Mouse (Mus musculus) cerebellum, adult 9-10 months (tissue): ENCODE data around the gene Arhgap44.

Source experiments
- DNase-seq: peaks from one replicate; pipeline ENCODE4 v3.0.0; 2022

The Arhgap44 gene

DNA sequence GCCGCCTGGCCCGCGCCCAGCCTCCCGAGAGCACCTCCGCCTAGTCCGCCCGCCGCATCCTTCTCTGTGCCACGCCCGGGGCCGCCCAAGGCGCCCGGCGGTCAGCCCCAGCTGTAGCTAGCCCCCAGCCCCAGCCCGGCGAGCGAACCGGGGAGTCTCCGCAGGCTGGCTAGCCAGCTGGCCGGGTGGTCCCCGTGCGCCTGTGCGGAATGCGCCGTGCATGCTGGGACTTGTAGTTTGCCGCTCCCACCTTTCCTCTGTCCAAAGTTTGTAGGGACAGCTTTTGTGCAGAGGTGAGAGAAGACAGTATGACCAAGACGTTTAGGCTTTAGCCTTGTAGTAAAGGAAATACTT lies at the start of gene Arhgap44:
TSS of gene Arhgap44 (minus strand) at position 195 of the 354 bp plus-strand sequence.
- DNase-seq = peak; percentile 75

DNA sequence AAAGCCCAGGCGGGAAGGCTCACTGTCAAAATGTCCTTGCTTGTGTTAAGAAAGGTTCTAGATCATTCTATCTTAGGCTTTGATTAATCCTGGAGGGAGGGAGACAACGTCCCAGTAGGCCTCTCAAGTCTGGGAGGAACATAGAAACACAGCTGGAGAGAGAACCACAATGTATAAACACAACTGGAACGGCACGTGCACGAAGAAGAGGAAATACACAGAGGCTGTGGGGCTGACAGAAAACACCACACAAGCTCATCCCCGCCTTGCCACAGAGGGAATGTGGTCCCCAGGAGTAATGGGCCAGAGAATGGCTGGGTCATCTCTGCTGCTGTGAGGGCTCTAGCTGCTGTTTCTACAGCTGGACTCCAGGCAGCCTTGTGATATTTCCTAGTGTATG lies 48.9 kb upstream of the Arhgap44 start:
- no peak for DNase-seq

DNA sequence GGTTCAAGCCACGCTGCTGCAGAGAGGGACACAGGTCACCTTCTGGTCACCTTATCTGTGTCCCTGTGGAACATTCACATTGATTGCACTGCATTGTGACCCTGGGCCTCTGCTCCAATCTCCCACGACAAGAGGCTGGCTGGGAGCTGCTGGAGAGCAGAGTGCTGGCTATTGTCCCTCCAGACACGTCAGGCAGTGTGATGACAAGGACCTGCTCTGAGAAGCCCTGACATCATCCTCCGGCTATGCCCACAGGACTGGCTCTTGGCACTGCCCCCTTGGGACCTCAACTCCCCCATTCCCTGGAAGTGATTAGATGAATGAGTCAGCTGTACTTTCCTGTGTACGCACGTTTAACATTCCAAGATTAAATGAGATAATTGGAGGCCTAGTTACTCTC lies 46.7 kb upstream of the Arhgap44 start:
- DNase-seq = no peak

GRCm38 (mm10) chr11:65205306-65205705 lies 42.5 kb upstream of the Arhgap44 start:
- DNase-seq = no peak

GRCm38 (mm10) chr11:65204651-65205050 lies 41.9 kb upstream of the Arhgap44 start:
- no peak for DNase-seq

DNA sequence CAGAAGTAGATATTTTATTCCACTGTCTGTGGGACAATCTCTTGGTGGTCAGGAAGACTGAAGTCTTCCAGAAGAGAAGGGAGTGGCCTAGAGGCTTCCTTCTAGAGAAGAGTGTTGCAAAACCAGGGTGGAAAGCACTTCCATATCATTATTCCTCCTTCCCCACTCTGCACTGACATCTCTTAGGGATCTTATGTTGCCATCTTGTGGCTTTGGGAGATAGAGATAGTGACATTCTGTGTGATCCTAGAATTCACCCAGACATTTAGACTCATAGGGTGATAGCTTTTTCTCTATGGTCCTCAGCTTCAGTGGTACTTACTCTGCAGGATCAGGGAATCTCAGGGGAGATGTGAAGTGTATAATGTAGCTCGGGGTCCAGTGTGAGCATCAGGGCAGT lies 40.3 kb upstream of the Arhgap44 start:
- DNase-seq = no peak

GRCm38 (mm10) chr11:65202236-65202635 lies 39.5 kb upstream of the Arhgap44 start:
- DNase-seq = no peak

- DNase-seq = no peak
Observed at GRCm38 (mm10) chr11:65198026-65198425, 35.3 kb upstream of the Arhgap44 start.

DNA sequence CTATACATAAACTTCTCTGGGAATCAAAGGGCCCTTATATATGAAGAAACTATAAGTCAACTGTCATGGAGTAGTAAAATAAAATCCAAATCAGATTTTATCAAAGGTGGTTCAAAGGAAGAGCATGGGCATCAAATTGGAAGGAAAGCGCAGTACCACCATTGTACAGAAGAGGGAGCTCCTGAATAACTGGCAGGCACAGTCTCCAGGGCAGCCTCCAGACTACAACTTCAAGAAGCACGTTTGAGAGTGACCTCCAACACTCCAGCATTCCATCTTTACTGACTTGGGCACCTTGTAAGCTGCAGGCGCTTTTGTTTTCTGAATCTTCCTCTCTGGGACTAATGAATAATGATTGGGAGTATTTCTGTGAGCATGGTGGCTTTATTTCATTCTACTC lies 34.5 kb upstream of the Arhgap44 start:
- peak; percentile 79 for DNase-seq

DNA sequence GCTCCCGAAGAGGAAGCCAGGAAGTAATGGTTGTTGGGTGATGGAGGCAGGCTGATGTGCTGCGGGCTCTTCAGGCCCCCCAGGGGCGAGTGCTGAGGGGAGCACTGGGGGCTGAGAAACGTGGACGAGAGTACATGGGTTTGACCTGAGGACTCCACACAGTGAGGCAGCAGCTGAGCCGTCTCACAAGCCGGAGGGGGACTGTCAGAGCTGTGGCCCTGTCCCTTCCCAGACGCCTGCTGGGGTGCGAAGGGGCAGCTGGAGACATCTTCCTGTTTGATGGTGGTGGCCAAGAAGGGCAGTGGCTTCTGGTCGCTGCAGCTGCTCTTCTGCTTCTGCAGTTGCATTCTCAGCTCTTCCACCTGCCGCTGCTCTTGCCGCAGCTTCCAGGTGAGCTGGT lies 24.2 kb upstream of the Arhgap44 start:
- DNase-seq = no peak

- no peak for DNase-seq
Observed at GRCm38 (mm10) chr11:65185114-65185513, 22.4 kb upstream of the Arhgap44 start.

- no peak for DNase-seq
Observed at GRCm38 (mm10) chr11:65170121-65170750, 7.5 kb upstream of the Arhgap44 start.

GRCm38 (mm10) chr11:65161881-65162766 lies 637 bp downstream of the Arhgap44 start:
- peak; percentile 79 for DNase-seq

DNA sequence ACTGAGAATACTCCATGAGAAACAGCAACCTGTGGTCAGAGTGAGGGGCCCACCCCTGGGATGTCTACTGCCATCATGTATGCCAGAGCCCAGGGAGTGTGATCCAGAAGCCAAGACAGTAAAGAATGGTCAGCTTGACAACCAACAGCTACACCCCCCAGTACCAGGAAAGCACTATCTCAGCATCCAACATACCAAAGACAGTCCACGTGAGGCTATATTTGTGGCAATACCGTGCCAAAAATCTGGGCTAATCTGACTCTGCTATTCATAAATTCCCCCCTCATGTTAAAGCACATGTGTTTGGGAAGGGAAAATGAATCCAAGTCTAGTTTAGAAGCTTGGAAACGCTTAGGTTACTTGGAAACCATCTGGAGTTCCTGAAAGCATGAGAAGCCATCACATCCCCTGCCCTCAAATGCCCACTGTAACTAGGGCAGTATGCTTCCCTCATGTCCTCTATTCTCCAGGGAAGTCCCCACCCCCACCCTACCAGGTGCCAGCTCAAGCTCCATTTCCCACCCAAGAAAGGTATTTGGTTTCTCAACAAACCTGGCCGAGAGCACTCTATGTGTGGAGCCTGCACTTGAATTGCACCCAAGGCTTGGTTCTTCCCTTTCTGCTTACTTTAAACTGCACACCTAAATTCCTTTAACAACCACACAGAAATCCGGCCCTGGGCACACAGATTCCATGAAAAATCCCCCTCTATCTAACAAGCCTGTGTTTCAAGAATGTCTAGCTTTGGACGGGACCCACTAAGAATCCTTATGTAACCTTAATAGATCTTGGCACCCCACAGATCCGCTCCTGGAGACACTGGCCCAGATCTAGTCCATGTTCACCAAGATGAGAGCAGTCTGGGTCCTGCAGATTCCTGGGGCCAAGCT lies 1.5 kb downstream of the Arhgap44 start:
- peak; percentile 49 for DNase-seq

DNA sequence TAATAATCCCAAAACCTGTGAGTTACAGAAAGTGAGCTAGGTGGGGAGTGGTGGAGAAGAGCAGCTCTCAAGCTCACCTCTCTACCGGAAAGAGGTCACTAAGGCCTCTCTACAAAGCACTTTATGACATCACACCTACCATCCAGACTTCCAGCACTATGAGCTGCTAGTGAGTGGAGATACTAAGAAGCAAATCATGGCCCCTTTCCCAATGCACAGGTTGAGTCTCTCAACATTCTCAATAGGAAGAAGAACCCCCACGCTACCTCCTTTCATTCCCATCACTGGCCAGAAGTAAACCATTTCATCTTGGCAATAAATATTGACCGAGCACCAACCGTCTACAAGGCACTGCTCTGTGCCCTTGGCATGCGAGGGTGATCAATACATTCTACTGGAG lies 3.0 kb downstream of the Arhgap44 start, which contains the start of gene 1700086D15Rik:
TSS of gene 1700086D15Rik (minus strand) at position 101 of the 400 bp plus-strand sequence.
- DNase-seq = no peak

- DNase-seq = no peak
Observed at GRCm38 (mm10) chr11:65158658-65158990, 4.1 kb downstream of the Arhgap44 start.

GRCm38 (mm10) chr11:65157966-65158657 lies 4.6 kb downstream of the Arhgap44 start:
- DNase-seq = peak; percentile 33

- peak; percentile 68 for DNase-seq
Observed at GRCm38 (mm10) chr11:65153006-65153405, 9.8 kb downstream of the Arhgap44 start.

DNA sequence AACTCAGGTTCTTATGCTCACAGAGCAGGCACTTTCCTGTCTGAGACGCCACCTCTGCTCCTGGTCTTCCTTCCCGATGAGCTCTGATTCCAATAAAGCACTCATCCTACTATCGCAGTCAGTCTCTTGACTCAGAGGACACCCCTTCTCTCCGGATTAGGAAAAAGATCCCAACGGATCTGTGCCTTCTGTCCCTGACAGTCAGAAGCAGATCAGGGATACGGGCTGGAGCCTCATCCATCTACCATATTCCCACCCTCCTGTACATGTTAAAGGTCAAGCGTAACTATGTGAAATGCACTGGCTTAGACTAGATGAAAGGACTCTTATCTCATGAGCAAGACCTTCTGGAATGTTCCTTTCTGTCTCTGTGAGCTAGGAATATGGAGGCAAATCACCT lies 14.3 kb downstream of the Arhgap44 start:
- DNase-seq = no peak

GRCm38 (mm10) chr11:65142838-65143417 lies 19.8 kb downstream of the Arhgap44 start:
- DNase-seq = no peak

DNA sequence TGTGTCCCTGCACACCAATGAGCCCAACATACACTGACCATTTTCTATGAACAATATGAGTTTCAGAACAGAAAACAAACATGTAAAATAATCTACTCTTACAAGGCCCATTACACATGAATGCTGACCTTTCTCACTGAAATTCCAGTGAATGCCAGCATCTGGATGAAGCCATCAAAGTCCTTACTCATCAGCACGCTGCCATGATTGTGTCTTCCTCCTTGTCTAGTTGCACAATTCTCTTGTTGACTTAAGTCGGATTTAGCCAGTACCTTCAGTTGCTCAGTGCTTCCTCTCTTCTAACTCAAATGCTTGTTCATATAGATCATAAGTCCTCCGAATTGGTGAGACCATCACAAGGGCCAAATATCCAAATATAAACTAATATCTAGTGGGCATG lies 23.7 kb downstream of the Arhgap44 start:
- no peak for DNase-seq

DNA sequence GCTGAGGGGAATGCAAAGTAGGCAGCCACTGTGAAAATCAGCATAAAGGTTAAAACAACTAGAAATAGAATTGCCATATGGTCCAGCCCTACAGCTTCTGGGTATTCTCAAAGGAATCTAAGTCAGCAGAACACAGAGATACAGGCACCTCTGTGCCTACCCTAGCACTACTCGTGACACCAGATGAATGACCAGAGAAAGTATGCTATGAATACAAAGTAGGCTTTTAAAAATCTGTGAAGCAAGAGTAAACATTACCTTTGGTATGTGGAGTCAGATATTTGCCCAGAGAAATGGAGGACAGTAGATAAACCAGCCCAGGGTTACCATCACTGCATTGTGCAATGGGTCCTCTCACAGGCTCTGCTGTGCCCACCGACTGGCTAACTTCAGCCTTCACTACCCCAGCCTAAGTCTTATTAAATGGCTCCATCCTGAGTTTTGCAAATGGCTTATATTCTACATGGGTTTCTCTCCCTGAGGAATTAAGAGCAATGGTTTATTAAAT lies 25.6 kb downstream of the Arhgap44 start:
- no peak for DNase-seq
